Mouse (Mus musculus): ENCODE results near the gene Psmb8. TPM values are rescaled to one million over a fixed set of nuclear protein-coding genes. Genes with fewer than 3 reads are reported as not detected.

Psmb8 gene
- polyA plus RNA-seq, 1 experiment from 2014 or later = 7.9 TPM

DNA sequence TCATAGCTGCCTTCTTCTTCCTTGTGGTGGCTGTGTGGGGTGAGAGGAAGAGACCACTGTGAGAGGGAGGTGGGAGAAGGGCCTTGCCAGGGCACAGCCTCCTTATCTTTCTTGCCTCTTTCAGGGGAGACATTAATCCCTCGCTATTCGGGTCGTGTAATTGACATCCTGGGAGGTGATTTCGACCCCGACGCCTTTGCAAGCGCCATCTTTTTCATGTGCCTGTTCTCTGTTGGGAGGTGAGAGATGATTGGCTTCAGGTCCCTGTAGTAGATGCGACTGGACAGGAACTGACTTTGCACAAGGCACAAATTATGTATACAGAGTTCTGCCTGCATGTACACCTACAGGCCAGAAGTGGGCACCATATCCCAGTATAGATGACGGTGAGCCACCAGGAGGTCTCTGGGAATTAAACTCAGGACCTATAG lies 8.2 kb downstream of the Psmb8 start:
- H3K27me3 ChIP-seq (ENCODE audit: insufficient read depth, low read length) = peaks cover 24% of the 10 kb centered on the region; the same call in 1 of the 2 replicates
- H3K4me3 ChIP-seq (ENCODE audit: low read depth, low read length) = peak overlapping the region; percentile 69
- no peaks in the 10 kb centered on the region for H3K4me1 ChIP-seq (ENCODE audit: insufficient read depth)
- peak; percentile 68 for TF ChIP-seq CTCF (IDR thresholded peaks at IDR 0.05; ENCODE audit: low read depth)
- H3K27ac ChIP-seq (ENCODE audit: low read depth) = no peak overlapping the region
- H3K36me3 ChIP-seq (ENCODE audit: insufficient read depth) = no peaks in the 10 kb centered on the region
- 20% methylated on average over 9 of the region's 9 CpGs for WGBS
- DNase-seq (peak; percentile 63), ATAC-seq (ENCODE audit: insufficient read depth) (no peak)
- no peaks in the 10 kb centered on the region for H3K9me3 ChIP-seq (ENCODE audit: low read depth, low read length)
- H3K4me2 ChIP-seq = peak overlapping the region; percentile 93; the same call in 1 of the 2 replicates
- no peak overlapping the region for H3K9ac ChIP-seq

DNA sequence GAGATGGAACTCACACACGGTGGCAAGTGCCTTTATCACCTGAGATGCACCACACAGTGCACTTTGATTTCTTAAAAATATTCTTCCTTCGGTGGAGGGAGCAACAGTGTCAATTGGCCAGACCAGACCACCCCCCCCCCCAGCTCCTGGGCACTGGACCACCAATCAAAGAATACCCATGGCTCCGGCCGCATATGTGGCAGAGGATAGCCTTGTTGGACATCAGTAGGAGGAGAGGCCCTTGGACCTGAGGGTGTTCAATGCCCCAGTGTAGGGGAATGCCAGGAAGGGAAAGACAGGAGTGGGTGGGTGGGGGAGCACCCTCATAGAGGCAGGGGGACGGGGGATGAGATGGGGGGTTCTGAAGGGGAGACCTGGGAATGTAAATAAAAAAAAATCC lies 9.2 kb downstream of the Psmb8 start:
- Histone ChIP-seq H3K4me1 (ENCODE audit: insufficient read depth) (no peaks in the 10 kb centered on the region), H3K27ac (ENCODE audit: low read depth) (no peak overlapping the region), H3K9ac (no peak overlapping the region), H3K36me3 (ENCODE audit: insufficient read depth) (no peaks in the 10 kb centered on the region), H3K4me3 (ENCODE audit: low read depth, low read length) (no peak overlapping the region), H3K27me3 (ENCODE audit: insufficient read depth, low read length) (peaks cover 30% of the 10 kb centered on the region; the same call in 1 of the 2 replicates), H3K9me3 (ENCODE audit: low read depth, low read length) (no peaks in the 10 kb centered on the region), H3K4me2 (no peak overlapping the region)
- DNase-seq = no peak
- ATAC-seq (ENCODE audit: insufficient read depth) = no peak
- no peak for TF ChIP-seq CTCF (IDR thresholded peaks at IDR 0.05; ENCODE audit: low read depth)
- 82% methylated on average over 5 of the region's 5 CpGs for WGBS

DNA sequence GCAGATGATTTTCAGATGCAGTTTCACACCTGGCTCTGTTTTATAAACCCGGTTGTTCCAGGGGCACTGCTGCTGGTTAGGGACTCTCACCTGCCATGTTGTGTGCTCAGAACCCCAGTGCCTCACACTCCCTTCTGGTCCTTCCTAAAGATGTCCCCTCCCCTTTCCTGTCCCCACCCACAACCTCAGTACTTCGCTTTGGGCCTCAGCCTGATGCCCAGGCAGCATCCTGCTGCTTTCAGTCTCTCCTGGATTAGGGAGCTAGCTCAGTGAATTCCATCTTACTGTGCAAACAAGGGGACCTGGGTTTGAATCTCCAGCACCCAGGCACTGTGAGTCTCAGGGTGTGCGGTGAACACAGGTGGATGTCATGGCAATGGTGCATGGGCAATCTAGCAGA lies 9.9 kb downstream of the Psmb8 start:
- no peak for ATAC-seq (ENCODE audit: insufficient read depth)
- H3K27me3 ChIP-seq (ENCODE audit: insufficient read depth, low read length) = peaks cover 35% of the 10 kb centered on the region; the same call in 1 of the 2 replicates

DNA sequence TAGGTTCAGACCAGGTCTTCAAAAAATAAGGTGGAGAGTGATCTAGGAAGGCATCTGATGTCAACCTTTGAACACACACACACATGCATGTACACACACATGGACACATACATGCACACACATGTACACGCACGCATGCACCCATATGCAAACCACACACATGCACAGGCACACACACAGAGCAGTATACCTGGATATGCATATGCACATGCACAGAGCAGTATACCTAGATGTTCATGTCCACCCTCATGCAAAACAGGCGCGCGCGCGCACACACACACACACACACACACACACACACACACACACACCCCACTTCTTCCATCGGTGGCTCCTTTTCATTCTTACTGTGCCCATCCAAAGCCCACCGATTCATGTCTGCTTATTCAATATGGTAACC lies 10.3 kb downstream of the Psmb8 start:
- Histone ChIP-seq H3K9ac (no peak overlapping the region), H3K27ac (ENCODE audit: low read depth) (no peak overlapping the region), H3K4me1 (ENCODE audit: insufficient read depth) (no peaks in the 10 kb centered on the region), H3K27me3 (ENCODE audit: insufficient read depth, low read length) (peaks cover 37% of the 10 kb centered on the region), H3K9me3 (ENCODE audit: low read depth, low read length) (no peaks in the 10 kb centered on the region), H3K36me3 (ENCODE audit: insufficient read depth) (no peaks in the 10 kb centered on the region), H3K4me3 (ENCODE audit: low read depth, low read length) (no peak overlapping the region), H3K4me2 (no peak overlapping the region)
- DNase-seq (no peak), ATAC-seq (ENCODE audit: insufficient read depth) (no peak)
- TF ChIP-seq CTCF (IDR thresholded peaks at IDR 0.05; ENCODE audit: low read depth) = no peak
- WGBS = 96% methylated on average over 9 of the region's 9 CpGs

More for the DNA sequence above, 9.9 kb downstream of the Psmb8 start:
- H3K4me3 ChIP-seq (ENCODE audit: low read depth, low read length) = no peak overlapping the region
- 61% methylated on average over 3 of the region's 3 CpGs for WGBS
- H3K9ac ChIP-seq = no peak overlapping the region
- H3K4me1 ChIP-seq (ENCODE audit: insufficient read depth) = no peaks in the 10 kb centered on the region
- TF ChIP-seq CTCF (IDR thresholded peaks at IDR 0.05; ENCODE audit: low read depth) = no peak
- H3K36me3 ChIP-seq (ENCODE audit: insufficient read depth) = no peaks in the 10 kb centered on the region
- H3K9me3 ChIP-seq (ENCODE audit: low read depth, low read length) = no peaks in the 10 kb centered on the region
- H3K27ac ChIP-seq (ENCODE audit: low read depth) = no peak overlapping the region
- DNase-seq = no peak
- no peak overlapping the region for H3K4me2 ChIP-seq

DNA sequence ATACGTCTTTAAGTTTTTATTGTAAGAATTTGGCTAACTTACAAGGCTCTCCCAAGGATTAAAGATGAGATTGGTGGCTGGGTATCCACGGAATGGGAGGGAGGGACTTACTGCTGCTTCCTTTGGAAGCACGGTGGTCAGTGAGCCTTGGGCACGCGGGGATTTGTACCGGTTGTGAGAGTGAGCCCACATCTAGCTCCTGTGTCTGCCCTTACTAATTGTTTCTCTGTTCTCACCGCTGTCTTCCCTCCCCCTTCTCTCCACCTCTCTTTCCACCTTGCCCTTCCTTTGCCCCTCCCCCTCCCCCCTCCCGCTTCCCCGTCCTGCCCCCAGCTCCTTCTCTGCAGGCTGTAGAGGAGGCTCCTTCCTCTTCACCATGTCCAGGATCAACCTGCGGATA lies 10.9 kb downstream of the Psmb8 start:
- Histone ChIP-seq H3K9me3 (ENCODE audit: low read depth, low read length) (no peaks in the 10 kb centered on the region), H3K27me3 (ENCODE audit: insufficient read depth, low read length) (peaks cover 43% of the 10 kb centered on the region), H3K36me3 (ENCODE audit: insufficient read depth) (no peaks in the 10 kb centered on the region), H3K27ac (ENCODE audit: low read depth) (no peak overlapping the region), H3K4me1 (ENCODE audit: insufficient read depth) (no peaks in the 10 kb centered on the region), H3K9ac (no peak overlapping the region), H3K4me3 (ENCODE audit: low read depth, low read length) (no peak overlapping the region), H3K4me2 (no peak overlapping the region)
- DNase-seq = no peak
- WGBS = 23% methylated on average over 10 of the region's 10 CpGs
- no peak for TF ChIP-seq CTCF (IDR thresholded peaks at IDR 0.05; ENCODE audit: low read depth)
- ATAC-seq (ENCODE audit: insufficient read depth) = no peak

DNA sequence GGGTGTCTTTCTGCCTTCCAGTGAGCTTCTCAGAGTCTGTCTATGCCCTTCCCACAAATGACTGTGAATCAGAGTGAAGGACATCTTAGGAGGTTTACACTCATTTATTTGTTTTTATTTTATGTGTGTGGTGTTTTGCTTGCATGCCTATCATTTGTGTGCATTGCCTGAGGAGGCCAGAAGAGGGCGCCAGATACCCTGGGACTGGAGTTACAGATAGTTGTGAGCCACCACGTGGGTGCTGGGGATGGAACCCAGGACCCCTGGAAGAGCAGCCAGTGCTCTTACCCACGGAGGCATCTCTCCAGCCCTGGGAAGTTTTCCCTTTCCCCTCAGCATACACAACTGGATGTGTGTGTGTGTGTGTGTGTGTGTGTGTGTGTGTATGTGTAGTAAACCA lies 12.2 kb downstream of the Psmb8 start:
- no peak overlapping the region for H3K27ac ChIP-seq (ENCODE audit: low read depth)
- H3K9me3 ChIP-seq (ENCODE audit: low read depth, low read length) = no peaks in the 10 kb centered on the region
- TF ChIP-seq CTCF (IDR thresholded peaks at IDR 0.05; ENCODE audit: low read depth) = peak; percentile 42
- DNase-seq (no peak), ATAC-seq (ENCODE audit: insufficient read depth) (no peak)
- H3K4me3 ChIP-seq (ENCODE audit: low read depth, low read length) = no peak overlapping the region
- H3K4me2 ChIP-seq = no peak overlapping the region
- H3K36me3 ChIP-seq (ENCODE audit: insufficient read depth) = no peaks in the 10 kb centered on the region
- WGBS = 44% methylated on average over 3 of the region's 3 CpGs
- peaks cover 53% of the 10 kb centered on the region for H3K27me3 ChIP-seq (ENCODE audit: insufficient read depth, low read length)
- H3K4me1 ChIP-seq (ENCODE audit: insufficient read depth) = no peaks in the 10 kb centered on the region
- H3K9ac ChIP-seq = no peak overlapping the region

DNA sequence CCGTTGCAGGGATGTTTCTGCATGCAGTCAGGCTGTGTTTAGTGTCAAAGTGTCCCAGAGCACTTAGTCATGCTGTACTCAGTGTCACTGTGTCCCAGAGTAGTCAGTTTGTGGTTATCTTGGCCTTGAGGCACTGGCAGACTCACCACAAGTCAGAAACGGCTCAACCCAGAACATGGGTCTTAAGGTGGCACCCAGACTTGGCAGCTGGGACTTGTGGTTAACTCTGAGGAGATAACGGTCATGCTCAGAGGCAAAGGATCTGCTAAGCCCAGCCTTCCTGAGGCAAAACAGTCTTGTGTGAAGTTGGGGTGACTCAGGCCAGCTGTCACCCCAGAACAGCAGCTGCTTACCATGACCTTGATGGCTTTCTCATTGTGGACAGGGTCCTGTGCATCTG lies 13.1 kb downstream of the Psmb8 start:
- Histone ChIP-seq H3K27ac (ENCODE audit: low read depth) (no peak overlapping the region), H3K36me3 (ENCODE audit: insufficient read depth) (no peaks in the 10 kb centered on the region), H3K27me3 (ENCODE audit: insufficient read depth, low read length) (peaks cover 49% of the 10 kb centered on the region), H3K4me2 (no peak overlapping the region), H3K9me3 (ENCODE audit: low read depth, low read length) (no peaks in the 10 kb centered on the region), H3K4me1 (ENCODE audit: insufficient read depth) (no peaks in the 10 kb centered on the region), H3K4me3 (ENCODE audit: low read depth, low read length) (no peak overlapping the region), H3K9ac (no peak overlapping the region)
- WGBS = 60% methylated on average over 3 of the region's 3 CpGs
- no peak for DNase-seq
- ATAC-seq (ENCODE audit: insufficient read depth) = no peak
- TF ChIP-seq CTCF (IDR thresholded peaks at IDR 0.05; ENCODE audit: low read depth) = no peak

All from lung, embryonic 14.5 days (tissue).